Mouse (Mus musculus) frontal cortex, postnatal 25 days (tissue): ENCODE results near the gene Esp24.
"Not testable (repeated sequence)": the region's sequence is repeated elsewhere in the genome, so short reads cannot be mapped to it uniquely, and the experiment has no call there.

Source experiments
- DNase-seq, 2 experiments: peaks; one replicate each; pipeline ENCODE4 v3.0.0; 2022; ENCODE audit warnings: low spot score in 2 of 2

The Esp24 gene

GRCm38 (mm10) chr17:39036395-39036794, at the start of gene Esp24:
TSS of gene Esp24 (plus strand) at chr17:39036695.
- DNase-seq = not testable (repeated sequence)

- no peak for DNase-seq
Observed at GRCm38 (mm10) chr17:39009846-39010245, 26.6 kb upstream of the Esp24 start.

- no peak for DNase-seq
Observed at GRCm38 (mm10) chr17:39010675-39011638, 25.5 kb upstream of the Esp24 start.

- DNase-seq = no peak
Observed at GRCm38 (mm10) chr17:39017184-39017583, 19.3 kb upstream of the Esp24 start.

GRCm38 (mm10) chr17:39043241-39043640, 6.7 kb downstream of the Esp24 start, which contains the start of gene Gm21903:
TSS of gene Gm21903 (minus strand) at chr17:39043341.
- DNase-seq = no peak

- DNase-seq = no peak
Observed at GRCm38 (mm10) chr17:39063641-39064040, 27.1 kb downstream of the Esp24 start.

GRCm38 (mm10) chr17:39076937-39077336, 40.4 kb downstream of the Esp24 start, which contains the start of gene Esp23:
TSS of gene Esp23 (minus strand) at chr17:39077037.
- no peak for DNase-seq
